Mouse (Mus musculus) midbrain, postnatal 0 days (tissue): ENCODE results near the gene 1700012P22Rik. TPM values are rescaled to one million over a fixed set of nuclear protein-coding genes. Genes with fewer than 3 reads are reported as not detected.

Source experiments
- ATAC-seq: fragments of 200-750 bp; cut with Nextera tagmentation; 2 replicates; pipeline ENCODE4 v1.8.0; 2017; ENCODE audit warnings: moderate number of reproducible peaks, mild to moderate bottlenecking, moderate TSS enrichment, moderate library complexity; ENCODE audit not compliant: low FRiP score
- DNase-seq: peaks from one replicate; pipeline ENCODE4 v3.0.0-alpha.2; 2015; ENCODE audit warnings: low spot score
- H3K27ac ChIP-seq: fragments of 300-500 bp; sonication (generic); 2 replicates; pipeline ENCODE4 v1.5.1; 2014; ENCODE audit warnings: low read depth, mild to moderate bottlenecking, low read length, mixed read lengths
- H3K27me3 ChIP-seq: fragments of 300-500 bp; sonication (generic); 2 replicates; pipeline ENCODE4 v1.6.1; 2014; ENCODE audit warnings: low read length, control low read depth, mixed read lengths; ENCODE audit not compliant: insufficient read depth
- H3K36me3 ChIP-seq: fragments of 300-500 bp; sonication (generic); 2 replicates; pipeline ENCODE4 v1.6.1; 2014; ENCODE audit warnings: low read length, control low read depth, mixed read lengths; ENCODE audit not compliant: insufficient read depth
- H3K4me1 ChIP-seq: fragments of 300-500 bp; sonication (generic); 2 replicates; pipeline ENCODE4 v1.6.1; 2014; ENCODE audit warnings: mild to moderate bottlenecking, control low read depth, antibody characterized with exemption, low read length, mixed read lengths; ENCODE audit not compliant: insufficient read depth
- H3K4me2 ChIP-seq: fragments of 300-500 bp; sonication (generic); 2 replicates; pipeline ENCODE4 v1.6.1; 2014; ENCODE audit warnings: low read depth, mild to moderate bottlenecking, low read length, mixed read lengths; ENCODE audit not compliant: poor library complexity, severe bottlenecking
- H3K4me3 ChIP-seq: fragments of 300-500 bp; sonication (generic); 2 replicates; pipeline ENCODE4 v1.5.1; 2014; ENCODE audit warnings: low read depth, mild to moderate bottlenecking, low read length, moderate library complexity
- H3K9ac ChIP-seq: fragments of 300-500 bp; sonication (generic); replicated peaks from 2 replicates; pipeline ENCODE4 v1.6.1; 2014; ENCODE audit warnings: mild to moderate bottlenecking, low read length, moderate library complexity, mixed read lengths; ENCODE audit not compliant: poor library complexity, severe bottlenecking
- H3K9me3 ChIP-seq: fragments of 300-500 bp; sonication (generic); 2 replicates; pipeline ENCODE4 v1.6.1; 2016; ENCODE audit warnings: low read length, control low read depth
- CTCF ChIP-seq: IDR thresholded peaks from 2 replicates; pipeline ENCODE4 v1.5.1; 2016; ENCODE audit warnings: antibody characterized with exemption, mild to moderate bottlenecking
- WGBS: fragments of 180-500 bp; shearing (Covaris S2); extraction: QIAGEN DNeasy Blood & Tissue Kit; methylation state at CpG from one replicate; pipeline ENCODE4 v1.1.7; 2014; 5-methylcytosine and 5-hydroxymethylcytosine counted together
- polyA plus RNA-seq: library from polyadenylated mRNA; unstranded; fragments of >200 nt; fragmentation: Nextera tagmentation; extraction: Ambion mirVana; gene quantifications from 2 replicates; pipeline ENCODE4 v1.2.1, GENCODE M21; 2015
- total RNA-seq: library from RNA; depleted of rRNA; stranded (reverse); fragments of >200 nt; gene quantifications from 2 replicates; pipeline ENCODE4 v1.2.3, GENCODE M21; 2014; rRNA removed

The 1700012P22Rik gene
- not detected in 2 replicates for total RNA-seq
- not detected in 2 replicates for polyA plus RNA-seq

GRCm38 (mm10) chr4:144438672-144439071 lies at the start of gene 1700012P22Rik:
1700012P22Rik (minus strand) TSS chr4:144438772.
- no peaks in the 10 kb centered on the region for H3K4me1 ChIP-seq
- H3K36me3 ChIP-seq, result no peaks in the 10 kb centered on the region
- ATAC-seq (no peak), DNase-seq (no peak)
- H3K27me3 ChIP-seq, result no peaks in the 10 kb centered on the region
- H3K9ac ChIP-seq, result no peak within 1 kb of the TSS
- H3K9me3 ChIP-seq, result peaks cover 44% of the 10 kb centered on the region
- TF ChIP-seq CTCF, result no peak
- H3K27ac ChIP-seq, result no peak within 1 kb of the TSS
- H3K4me3 ChIP-seq, result no peak within 1 kb of the TSS
- H3K4me2 ChIP-seq, result no peak within 1 kb of the TSS

- H3K4me3 ChIP-seq, result no peak overlapping the region
- ATAC-seq (no peak), DNase-seq (no peak)
- no peak overlapping the region for H3K9ac ChIP-seq
- no peaks in the 10 kb centered on the region for H3K27me3 ChIP-seq
- H3K27ac ChIP-seq, result no peak overlapping the region
- WGBS, result 75% methylated on average over 1 of the region's 1 CpGs
- no peaks in the 10 kb centered on the region for H3K4me1 ChIP-seq
- peaks cover 43% of the 10 kb centered on the region for H3K9me3 ChIP-seq
- no peak overlapping the region for H3K4me2 ChIP-seq
- no peak for TF ChIP-seq CTCF
- H3K36me3 ChIP-seq, result no peaks in the 10 kb centered on the region
These were observed 29.5 kb upstream of the 1700012P22Rik start for GRCm38 (mm10) chr4:144468091-144468490.

- DNase-seq (no peak), ATAC-seq (no peak)
- WGBS, result 75% methylated on average over 2 of the region's 2 CpGs
- H3K4me1 ChIP-seq, result no peaks in the 10 kb centered on the region
- no peaks in the 10 kb centered on the region for H3K27me3 ChIP-seq
- no peak overlapping the region for H3K4me2 ChIP-seq
- H3K4me3 ChIP-seq, result no peak overlapping the region
- H3K9ac ChIP-seq, result no peak overlapping the region
- no peak for TF ChIP-seq CTCF
- H3K36me3 ChIP-seq, result no peaks in the 10 kb centered on the region
- H3K9me3 ChIP-seq, result peaks cover 46% of the 10 kb centered on the region
- no peak overlapping the region for H3K27ac ChIP-seq
These were observed 26.6 kb upstream of the 1700012P22Rik start for GRCm38 (mm10) chr4:144465206-144465605.

- H3K4me3 ChIP-seq, result no peak within 1 kb of the TSS
- H3K9ac ChIP-seq, result no peak within 1 kb of the TSS
- no peak within 1 kb of the TSS for H3K4me2 ChIP-seq
- DNase-seq (no peak), ATAC-seq (no peak)
- WGBS, result 73% methylated on average over 3 of the region's 3 CpGs
- no peak within 1 kb of the TSS for H3K27ac ChIP-seq
- TF ChIP-seq CTCF, result no peak
- no peaks in the 10 kb centered on the region for H3K4me1 ChIP-seq
- peaks cover 55% of the 10 kb centered on the region for H3K9me3 ChIP-seq
- H3K27me3 ChIP-seq, result no peaks in the 10 kb centered on the region
- no peaks in the 10 kb centered on the region for H3K36me3 ChIP-seq
These were observed 25.1 kb upstream of the 1700012P22Rik start, which contains the start of gene Aadacl3 for GRCm38 (mm10) chr4:144463656-144464055. Aadacl3 (minus strand) TSS chr4:144463756.

- no peaks in the 10 kb centered on the region for H3K27me3 ChIP-seq
- H3K36me3 ChIP-seq, result no peaks in the 10 kb centered on the region
- peaks cover 61% of the 10 kb centered on the region for H3K9me3 ChIP-seq
- ATAC-seq (no peak), DNase-seq (no peak)
- no peak within 1 kb of the TSS for H3K4me3 ChIP-seq
- H3K27ac ChIP-seq, result no peak within 1 kb of the TSS
- no peaks in the 10 kb centered on the region for H3K4me1 ChIP-seq
- H3K9ac ChIP-seq, result no peak within 1 kb of the TSS
- 63% methylated on average over 2 of the region's 2 CpGs for WGBS
- H3K4me2 ChIP-seq, result no peak within 1 kb of the TSS
- no peak for TF ChIP-seq CTCF
These were observed 14.6 kb upstream of the 1700012P22Rik start, which contains the start of gene Gm9944 for GRCm38 (mm10) chr4:144453217-144453616. Gm9944 (minus strand) TSS chr4:144453317.

GRCm38 (mm10) chr4:144448546-144448945 lies 10.0 kb upstream of the 1700012P22Rik start:
- ATAC-seq, result no peak
- WGBS, result 80% methylated on average over 2 of the region's 2 CpGs
- no peaks in the 10 kb centered on the region for H3K36me3 ChIP-seq

More at GRCm38 (mm10) chr4:144448546-144448945, 10.0 kb upstream of the 1700012P22Rik start:
- no peak overlapping the region for H3K27ac ChIP-seq
- H3K9ac ChIP-seq, result no peak overlapping the region
- no peak overlapping the region for H3K4me3 ChIP-seq
- no peak for TF ChIP-seq CTCF
- H3K4me1 ChIP-seq, result no peaks in the 10 kb centered on the region
- DNase-seq, result no peak
- H3K27me3 ChIP-seq, result no peaks in the 10 kb centered on the region
- no peak overlapping the region for H3K4me2 ChIP-seq
- peaks cover 35% of the 10 kb centered on the region for H3K9me3 ChIP-seq
